In the genomic region with DNA sequence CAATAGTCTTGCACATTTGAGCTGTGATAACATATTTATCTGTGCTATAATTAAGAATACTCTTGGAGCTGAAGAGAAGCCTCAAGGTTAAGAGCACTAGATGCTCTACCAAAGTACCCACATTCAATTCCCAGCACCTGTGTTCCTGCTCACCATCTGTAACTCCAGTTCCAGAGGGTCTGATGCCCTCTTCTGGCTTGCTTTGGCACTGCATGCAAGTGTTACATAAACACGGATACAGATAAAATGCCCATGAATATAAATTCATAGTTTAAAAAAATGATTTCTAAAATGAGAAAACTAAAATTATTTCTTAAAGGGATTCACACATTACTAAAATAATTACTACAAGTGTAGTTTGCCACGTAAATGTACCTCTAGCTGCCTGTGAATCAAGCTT, we compare ENCODE assay signal across 24 mouse cellular contexts.
DNase-seq lines count a peak whose midpoint lies in the region; ATAC-seq and TF ChIP-seq lines count a peak whose summit lies in the region.
"Had no signal": no experiment of that assay in that cellular context is flagged by ENCODE, and none has a peak within 500 bp of the region (broad histone marks: within the 10 kb centered on the region; RNA-seq: fewer than 3 reads in every experiment).

No protein-coding gene starts in this region.

- H3K27me3 ChIP-seq in heart, postnatal 0 days (ENCODE audit: control insufficient read depth, insufficient read depth, low read length): no peaks in the 10 kb centered on the region
- no peaks in the 10 kb centered on the region for H3K27me3 ChIP-seq in lung, embryonic 14.5 days (ENCODE audit: insufficient read depth, low read length)
- H3K27me3 ChIP-seq: forebrain, embryonic 12.5 days; neural tube, embryonic 13.5 days had no signal

- no peak overlapping the region for H3K4me3 ChIP-seq in heart, postnatal 0 days (ENCODE audit: low read depth, low read length)
- no peak overlapping the region for H3K4me3 ChIP-seq in lung, embryonic 14.5 days (ENCODE audit: low read depth, low read length)
- H3K4me3 ChIP-seq: forebrain, embryonic 12.5 days; limb, embryonic 10.5 days; neural tube, embryonic 13.5 days had no signal

- TF ChIP-seq CTCF in heart, postnatal 0 days (IDR thresholded peaks at IDR 0.05; ENCODE audit: low read depth): 0 out of 2 replicates have a peak, but pooled peaks have one; percentile 2
- 0 out of 2 replicates have a peak, but pooled peaks have one; percentile 22 for TF ChIP-seq CTCF in lung, embryonic 14.5 days (IDR thresholded peaks at IDR 0.05; ENCODE audit: low read depth)
- TF ChIP-seq CTCF in brain, embryonic 14.5 days (IDR thresholded peaks at IDR 0.05; ENCODE audit: borderline replicate concordance, extremely low read depth, insufficient read depth, insufficient read length): 0 out of 2 replicates have a peak, but pooled peaks have one; percentile 5

- ATAC-seq in heart, postnatal 0 days (ENCODE audit: insufficient read depth, low read depth): no peak
- ATAC-seq in lung, embryonic 14.5 days (ENCODE audit: insufficient read depth): no peak

- H3K4me1 ChIP-seq in heart, postnatal 0 days (ENCODE audit: control insufficient read depth, insufficient read depth): no peaks in the 10 kb centered on the region
- H3K4me1 ChIP-seq in lung, embryonic 14.5 days (ENCODE audit: insufficient read depth): no peaks in the 10 kb centered on the region
- H3K4me1 ChIP-seq: forebrain, embryonic 12.5 days; neural tube, embryonic 13.5 days had no signal

- no peaks in the 10 kb centered on the region for H3K9me3 ChIP-seq in heart, postnatal 0 days (replicated peaks; ENCODE audit: control insufficient read depth, low read length)
- no peaks in the 10 kb centered on the region for H3K9me3 ChIP-seq in lung, embryonic 14.5 days (ENCODE audit: low read depth, low read length)
- H3K9me3 ChIP-seq: forebrain, embryonic 12.5 days; limb, embryonic 10.5 days had no signal

- H3K36me3 ChIP-seq in heart, postnatal 0 days (replicated peaks; ENCODE audit: control insufficient read depth, insufficient read depth, low read length): no peaks in the 10 kb centered on the region
- no peaks in the 10 kb centered on the region for H3K36me3 ChIP-seq in lung, embryonic 14.5 days (ENCODE audit: insufficient read depth)
- H3K36me3 ChIP-seq: forebrain, embryonic 12.5 days; G1E; limb, embryonic 10.5 days; neural tube, embryonic 13.5 days had no signal

- 91% methylated on average over 2 of the region's 2 CpGs for WGBS in heart, postnatal 0 days
- 78% methylated on average over 2 of the region's 2 CpGs for WGBS in lung, embryonic 14.5 days

- no peak for TF ChIP-seq EP300 in heart, postnatal 0 days (IDR thresholded peaks at IDR 0.05; ENCODE audit: low read depth)

- no peak for DNase-seq in heart, postnatal 0 days (ENCODE audit: low spot score)
- no peak for DNase-seq in heart, adult 18-20 months
- DNase-seq in lung, embryonic 14.5 days: no peak
- no peak for DNase-seq in lung, postnatal 4 days
- DNase-seq in ES-CJ7 (ENCODE audit: low read depth, low spot score): peak; percentile 36
- no peak for DNase-seq in brain, embryonic 14.5 days (ENCODE audit: low read depth)
- DNase-seq in adrenal gland, postnatal 36 days: no peak
- DNase-seq: adrenal gland, adult 2 months; B cell, adult 2 months; cerebellum, adult 9-11 months; gastrocnemius, postnatal 14 days; heart, postnatal 14 days; kidney, adult 11 months; kidney, postnatal 10 days; lung, adult 2 months; lung, postnatal 36 days; spleen, adult 18-20 months had no signal

- H3K9ac ChIP-seq in heart, postnatal 0 days (replicated peaks; ENCODE audit: low read depth, low read length): no peak overlapping the region
- H3K9ac ChIP-seq in lung, embryonic 14.5 days: no peak overlapping the region
- H3K9ac ChIP-seq: forebrain, embryonic 12.5 days; hindbrain, embryonic 14.5 days; neural tube, embryonic 13.5 days had no signal

- H3K27ac ChIP-seq in heart, postnatal 0 days (ENCODE audit: low read depth): no peak overlapping the region
- H3K27ac ChIP-seq in lung, embryonic 14.5 days (ENCODE audit: low read depth): no peak overlapping the region
- H3K27ac ChIP-seq: forebrain, embryonic 12.5 days; hindbrain, embryonic 14.5 days; limb, embryonic 10.5 days; neural tube, embryonic 13.5 days had no signal

- no peak for TF ChIP-seq POLR2A in brain, embryonic 14.5 days (IDR thresholded peaks at IDR 0.05; ENCODE audit: borderline replicate concordance, extremely low read depth, insufficient read depth, insufficient read length, poor library complexity, severe bottlenecking)

- no peak overlapping the region for H3K4me2 ChIP-seq in heart, postnatal 0 days (ENCODE audit: low read depth, low read length)
- H3K4me2 ChIP-seq in lung, embryonic 14.5 days: no peak overlapping the region
- H3K4me2 ChIP-seq: forebrain, embryonic 12.5 days; heart, embryonic 11.5 days; hindbrain, embryonic 14.5 days; liver, embryonic 11.5 days; neural tube, embryonic 13.5 days had no signal
